Mouse (Mus musculus) skeletal muscle tissue, adult 2 months (tissue): ENCODE measurements around the gene Ap1m1.

Source experiments
- DNase-seq: peaks from one replicate; pipeline ENCODE4 v3.0.0-alpha.2; 2012; ENCODE audit warnings: low read depth, low spot score

The Ap1m1 gene

DNA sequence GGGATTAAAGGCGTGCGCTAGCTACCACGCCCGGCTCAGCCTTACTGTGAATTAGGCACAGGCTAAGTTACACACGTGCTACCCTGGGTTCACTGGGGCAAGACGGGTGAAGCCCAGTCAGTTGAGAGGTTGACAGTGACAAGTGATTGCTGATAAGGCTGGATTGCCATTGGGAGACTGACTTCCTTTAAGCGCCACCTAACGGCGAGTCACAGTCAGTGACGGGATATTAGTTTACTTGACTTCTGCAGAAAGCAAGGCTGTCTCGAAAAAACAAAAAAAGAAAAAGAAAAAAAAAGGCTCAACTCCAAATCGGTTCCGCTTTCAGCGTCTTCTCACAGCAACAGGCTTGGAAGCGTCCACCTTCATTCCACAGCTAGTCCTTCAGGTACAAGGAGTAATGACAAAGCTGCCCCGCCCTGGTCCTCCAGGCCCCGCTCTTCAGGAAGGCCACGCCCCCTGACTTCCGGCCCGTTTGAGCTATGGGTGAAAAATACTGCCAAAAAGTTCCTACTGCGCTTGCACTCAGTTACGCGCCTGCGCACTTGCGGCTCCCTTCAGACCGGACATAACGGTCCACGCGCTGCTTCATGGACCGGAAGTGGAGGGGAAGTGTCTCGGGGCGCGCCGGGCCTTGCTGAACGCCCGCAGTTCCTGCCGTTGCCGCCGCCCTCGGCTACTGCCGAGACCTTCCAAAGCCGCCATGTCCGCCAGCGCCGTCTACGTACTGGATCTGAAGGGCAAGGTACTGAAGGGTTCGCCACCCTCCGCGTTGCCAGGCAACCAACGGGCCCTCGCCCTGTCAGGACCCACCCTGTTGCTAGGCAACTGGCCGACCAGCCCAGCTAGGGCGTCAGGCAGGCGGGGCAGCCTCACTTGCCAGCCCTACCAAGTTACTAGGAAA is at the start of gene Ap1m1:
Ap1m1 (plus strand) TSS at position 520 of the 904 bp plus-strand sequence.
- peak; percentile 99 for DNase-seq

GRCm38 (mm10) chr8:72190215-72190539 is 49.6 kb upstream of the Ap1m1 start:
- no peak for DNase-seq

- no peak for DNase-seq
Measured at GRCm38 (mm10) chr8:72192065-72192464, 47.8 kb upstream of the Ap1m1 start.

GRCm38 (mm10) chr8:72197997-72198396 is 41.8 kb upstream of the Ap1m1 start:
- DNase-seq, result no peak

DNA sequence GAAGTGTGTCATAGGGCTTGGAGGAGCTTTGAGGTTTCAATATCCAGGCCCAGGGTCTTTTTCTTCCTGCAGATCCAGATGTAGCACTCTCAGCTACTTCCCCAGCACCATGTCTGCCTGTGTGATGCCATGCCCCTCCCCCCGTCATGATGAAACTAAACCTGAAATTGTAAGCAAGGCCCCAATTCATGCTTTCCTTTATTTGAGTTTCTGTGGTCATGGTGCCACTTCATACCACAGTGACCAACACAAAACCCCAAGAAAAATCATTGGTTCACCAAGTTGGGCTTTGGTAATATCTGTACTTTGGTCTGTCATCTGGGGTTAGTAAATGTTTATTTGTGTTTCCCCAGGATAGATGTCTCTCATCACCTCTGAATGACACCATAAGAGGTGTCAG is 31.2 kb upstream of the Ap1m1 start:
- no peak for DNase-seq

DNA sequence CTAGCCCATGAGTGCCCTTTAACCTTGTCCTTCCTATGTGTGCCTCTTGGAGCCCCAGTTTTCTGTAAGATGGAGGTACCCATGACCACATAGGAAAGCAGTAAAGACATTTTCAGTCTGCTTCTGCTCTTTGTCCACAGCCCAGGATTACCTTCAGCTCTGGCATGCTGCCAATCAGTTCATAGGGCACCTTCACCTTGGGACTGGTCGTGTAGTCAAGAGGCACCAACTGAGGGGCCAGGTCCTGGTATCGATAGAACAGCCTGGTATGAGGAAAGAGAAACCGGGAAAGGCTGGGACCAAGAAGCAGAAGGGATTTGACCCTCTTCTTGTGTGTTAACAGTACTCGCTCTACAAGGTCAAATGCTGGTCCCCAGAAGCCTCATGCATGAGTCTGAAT is 29.6 kb upstream of the Ap1m1 start:
- DNase-seq, result no peak

GRCm38 (mm10) chr8:72210710-72211109 is 29.1 kb upstream of the Ap1m1 start:
- DNase-seq, result no peak

- no peak for DNase-seq
Measured at GRCm38 (mm10) chr8:72211846-72212245, 28.0 kb upstream of the Ap1m1 start.

DNA sequence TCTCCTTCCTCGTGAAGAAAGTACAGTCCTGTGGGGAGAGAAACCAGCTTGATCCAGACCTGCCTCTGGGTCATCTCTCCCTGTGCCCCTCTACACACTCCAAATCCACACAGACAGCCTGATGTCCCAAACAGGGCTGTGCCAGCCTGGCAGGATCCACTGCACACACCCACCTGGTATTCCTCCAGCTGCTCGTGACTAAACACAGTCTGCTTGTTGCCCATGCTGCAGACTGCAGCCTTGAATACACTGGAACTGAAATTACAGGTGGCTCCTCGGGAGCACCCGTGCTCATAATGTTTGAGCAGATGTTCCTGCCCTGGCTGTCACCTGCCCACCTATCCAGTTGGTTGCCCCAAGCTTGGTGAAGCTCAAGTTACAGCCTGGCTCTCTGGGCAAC is 27.1 kb upstream of the Ap1m1 start, which contains the start of gene Cib3:
Cib3 (minus strand) TSS at position 87 of the 400 bp plus-strand sequence.
- DNase-seq, result no peak

DNA sequence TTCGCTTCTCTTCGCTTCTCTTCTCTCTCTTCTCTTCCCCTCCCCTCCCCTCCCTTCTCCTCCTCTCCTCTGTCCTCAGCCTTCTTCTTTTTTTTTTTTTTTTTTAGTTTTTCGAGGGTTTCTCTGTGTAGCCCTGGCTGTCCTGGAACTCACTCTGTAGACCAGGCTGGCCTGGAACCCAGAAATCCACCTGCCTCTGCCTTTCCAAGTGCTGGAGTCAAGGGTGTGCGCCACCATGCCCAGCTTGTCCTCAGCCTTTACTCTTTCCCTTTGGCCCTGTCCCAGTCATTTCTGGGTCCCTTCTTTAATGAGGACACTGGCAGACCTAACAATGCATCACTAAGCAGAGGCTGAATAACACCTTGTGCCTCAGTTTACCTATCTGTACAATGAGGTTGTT is 26.3 kb upstream of the Ap1m1 start, which contains the start of gene Gm11034:
Gm11034 (minus strand) TSS at position 101 of the 400 bp plus-strand sequence.
- no peak for DNase-seq

DNA sequence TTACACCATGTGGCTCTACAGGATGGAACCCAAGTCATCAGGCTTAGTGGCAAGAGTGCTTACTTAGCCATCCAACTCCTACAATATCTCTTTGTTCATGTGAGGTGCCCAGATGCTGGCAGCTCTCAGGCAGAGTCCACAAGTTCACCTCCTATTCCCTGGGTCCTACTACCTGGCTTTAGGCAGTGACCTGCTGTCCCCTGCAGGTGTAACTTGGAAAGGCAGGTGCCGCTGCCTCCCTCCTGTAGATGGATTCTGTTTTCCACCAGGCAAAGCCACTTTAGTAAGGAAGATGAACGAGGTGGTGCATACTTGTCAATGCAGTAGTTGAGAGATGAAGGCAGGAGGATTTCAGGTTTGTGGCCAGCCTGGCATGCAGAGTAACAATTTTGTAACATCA is 24.8 kb upstream of the Ap1m1 start:
- no peak for DNase-seq

DNA sequence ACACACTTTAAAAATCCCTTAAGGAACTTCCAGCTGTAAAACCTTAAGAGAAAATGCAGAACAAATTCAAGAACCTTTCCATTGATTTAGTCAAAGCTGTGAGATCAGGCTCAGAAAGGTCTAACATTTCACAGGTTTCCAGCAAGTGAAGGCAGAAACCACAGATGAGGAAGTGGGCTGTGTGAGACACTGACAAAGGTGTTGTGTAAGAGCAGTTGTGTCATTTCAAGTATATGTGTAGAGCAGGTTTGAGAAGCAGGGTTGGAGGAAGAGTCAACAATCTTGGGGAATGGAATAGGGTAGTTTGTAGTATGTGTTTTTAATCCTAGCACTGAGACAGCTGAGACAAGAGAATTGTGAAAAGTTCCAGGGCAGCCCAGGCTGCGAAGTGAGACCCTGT is 23.9 kb upstream of the Ap1m1 start:
- no peak for DNase-seq

GRCm38 (mm10) chr8:72218781-72219540 is 20.9 kb upstream of the Ap1m1 start:
- DNase-seq, result no peak

DNA sequence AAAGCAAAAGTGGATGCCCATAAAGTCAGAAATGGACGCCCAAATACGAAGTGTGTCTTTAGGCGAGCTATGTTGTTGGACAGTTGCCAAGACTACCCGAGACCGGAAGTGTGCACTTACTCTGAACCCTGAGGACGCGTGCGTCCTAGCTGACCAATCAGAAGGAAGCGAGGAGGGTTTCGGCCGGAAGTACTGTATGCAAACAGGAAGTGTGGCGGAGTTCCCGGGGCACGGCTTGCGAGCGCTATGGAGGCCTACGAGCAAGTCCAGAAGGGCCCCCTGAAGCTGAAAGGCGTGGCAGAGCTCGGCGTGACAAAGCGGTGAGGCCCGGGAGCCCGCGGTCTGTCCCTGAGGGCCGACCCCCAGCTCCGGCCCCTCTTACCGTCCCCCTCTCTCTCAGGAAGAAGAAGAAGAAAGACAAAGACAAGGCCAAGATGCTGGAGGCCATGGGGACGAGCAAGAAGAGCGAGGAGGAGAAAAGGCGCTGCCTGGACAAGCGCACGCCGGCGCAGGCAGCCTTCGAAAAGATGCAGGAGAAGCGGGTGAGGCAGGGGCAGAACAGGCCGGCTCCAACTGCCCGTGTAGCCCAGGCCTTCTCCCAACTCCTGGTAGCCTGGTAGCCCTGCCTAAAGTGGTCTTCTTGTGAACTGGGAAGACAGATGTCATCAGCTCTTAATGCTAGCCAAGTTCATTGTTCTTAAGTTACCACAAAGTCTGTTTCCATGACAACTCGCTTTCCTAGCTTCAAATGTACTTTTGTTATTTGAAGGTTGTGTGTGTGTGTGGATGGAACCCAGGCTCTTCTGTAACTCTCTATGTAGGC is 20.1 kb upstream of the Ap1m1 start, which contains the start of gene Fam32a:
Fam32a (plus strand) TSS at position 190 of the 823 bp plus-strand sequence.
- peak; percentile 98 for DNase-seq

DNA sequence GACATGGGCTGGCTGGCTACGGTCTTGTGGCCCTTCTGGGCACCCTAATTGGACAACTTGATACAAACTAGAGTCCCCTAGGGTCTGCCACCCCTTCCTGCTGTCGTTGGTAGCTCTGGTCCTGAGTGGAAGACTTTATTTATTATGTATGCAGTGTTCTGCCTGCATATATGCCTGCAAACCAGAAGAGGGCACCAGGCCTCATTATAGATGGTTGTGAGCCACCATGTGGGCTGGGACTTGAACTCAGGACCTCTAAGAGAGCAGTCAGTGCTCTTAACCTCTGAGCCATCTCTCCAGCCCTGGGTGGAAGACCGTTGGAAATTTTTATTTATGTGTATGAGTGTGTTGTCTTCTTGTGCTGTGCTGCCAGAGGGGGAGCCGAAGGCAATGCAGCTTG is 19.1 kb upstream of the Ap1m1 start:
- DNase-seq, result no peak

- DNase-seq, result no peak
Measured at GRCm38 (mm10) chr8:72222656-72223055, 17.2 kb upstream of the Ap1m1 start.

DNA sequence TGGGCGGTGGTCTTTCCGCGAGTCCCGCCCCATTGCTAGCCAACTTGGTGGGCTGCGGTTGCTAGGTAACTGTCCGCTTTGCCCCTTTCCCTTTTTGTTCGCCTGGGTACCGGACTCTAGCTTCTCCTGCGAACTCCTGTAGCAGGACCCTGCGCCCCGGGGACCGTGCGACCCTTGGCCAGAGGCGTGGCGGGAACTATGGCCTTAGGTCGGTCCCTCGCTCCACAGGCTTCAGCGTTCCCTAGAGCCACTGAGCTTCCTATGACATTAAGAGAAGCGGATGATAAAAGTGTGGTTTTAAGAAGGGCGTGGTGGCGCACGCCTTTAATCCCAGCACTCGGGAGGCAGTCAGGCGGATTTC is 565 bp downstream of the Ap1m1 start:
- DNase-seq, result no peak

DNA sequence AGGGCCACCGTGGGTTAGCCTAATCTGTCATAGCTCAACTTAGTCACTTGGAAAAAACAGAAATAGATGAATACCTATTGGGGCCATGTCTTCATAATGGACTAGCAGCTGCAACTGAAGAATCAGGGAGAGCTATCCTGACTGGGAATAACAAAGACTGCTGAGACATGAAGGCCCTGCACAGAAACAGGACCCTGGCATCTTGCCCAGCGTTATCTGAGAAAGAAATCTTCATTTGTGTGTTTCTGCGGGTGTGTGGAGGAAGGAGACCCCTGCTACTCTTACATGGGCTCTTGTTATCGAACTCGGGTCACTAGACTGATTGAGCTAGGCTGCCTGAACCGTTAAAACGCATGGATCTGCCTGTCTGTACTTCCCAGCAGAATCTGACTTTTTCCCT is 1.1 kb downstream of the Ap1m1 start:
- no peak for DNase-seq

- DNase-seq, result no peak
Measured at GRCm38 (mm10) chr8:72242226-72242625, 2.4 kb downstream of the Ap1m1 start.

DNA sequence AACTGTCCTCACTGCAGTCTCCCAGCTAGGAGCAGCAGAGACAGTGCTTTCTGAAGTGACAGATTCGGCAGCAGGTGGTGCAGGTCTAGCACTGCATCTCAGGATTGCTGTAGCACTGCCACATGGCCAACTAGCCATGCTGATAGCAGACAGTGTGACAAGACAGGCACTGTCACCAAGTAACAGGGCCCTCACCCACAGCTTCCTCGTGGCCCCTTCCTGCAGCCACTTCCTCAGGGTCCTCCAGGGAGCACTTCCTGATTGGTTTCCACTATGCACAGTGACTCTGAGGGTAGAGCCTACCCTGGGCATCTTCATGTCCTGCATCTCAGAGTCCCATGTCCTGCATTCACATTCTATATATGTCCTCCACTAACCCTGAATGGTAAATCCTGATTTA is 4.8 kb downstream of the Ap1m1 start:
- DNase-seq, result no peak

- no peak for DNase-seq
Measured at GRCm38 (mm10) chr8:72257171-72257901, 17.5 kb downstream of the Ap1m1 start.
